Mouse (Mus musculus) embryonic fibroblast, embryonic 13.5 days (primary cell): Measurements from ENCODE around the gene Mblac2.

ENCODE experiments used
- CTCF ChIP-seq: IDR thresholded peaks from 2 replicates; pipeline ENCODE4 v1.5.1; 2011; ENCODE audit warnings: mild to moderate bottlenecking, control low read depth, low read length, moderate library complexity, borderline replicate concordance; ENCODE audit not compliant: insufficient read depth
- POLR2A ChIP-seq: IDR thresholded peaks from 2 replicates; pipeline ENCODE4 v1.6.1; 2011; ENCODE audit warnings: low read depth, mild to moderate bottlenecking, control low read depth, low read length, moderate library complexity

GRCm38 (mm10) chr13:81703148-81703547, 8.0 kb upstream of the Mblac2 start:
- no peak for TF ChIP-seq CTCF
- no peak for TF ChIP-seq POLR2A
